ENCODE assay signal across 21 mouse cellular contexts in the genomic region with DNA sequence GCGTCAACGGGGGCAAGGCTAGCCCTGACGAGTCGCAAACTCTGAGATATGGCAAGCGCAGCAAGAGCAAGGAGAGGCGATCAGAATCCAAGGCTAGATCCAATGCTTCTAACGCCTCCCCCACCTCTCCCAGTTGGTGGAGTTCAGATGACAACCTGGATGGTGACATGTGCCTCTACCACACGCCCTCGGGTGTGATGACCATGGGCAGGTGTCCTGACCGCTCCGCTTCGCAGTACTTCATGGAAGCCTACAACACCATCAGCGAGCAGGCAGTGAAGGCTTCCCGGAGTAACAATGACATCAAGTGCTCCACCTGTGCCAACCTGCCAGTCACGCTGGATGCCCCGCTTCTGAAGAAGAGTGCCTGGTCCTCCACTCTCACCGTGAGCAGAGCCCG.
"Had no signal": no experiment of that assay in that cellular context is flagged by ENCODE, and none has a peak within 500 bp of the region (broad histone marks: within the 10 kb centered on the region; RNA-seq: fewer than 3 reads in every experiment).

No protein-coding gene starts in this region.

- ATAC-seq: liver, embryonic 12.5 days; midbrain, embryonic 15.5 days had no signal

- H3K36me3 ChIP-seq: kidney, embryonic 15.5 days; limb, embryonic 10.5 days; limb, embryonic 13.5 days; liver, embryonic 12.5 days; liver, embryonic 15.5 days; lung, embryonic 15.5 days; midbrain, embryonic 12.5 days; midbrain, embryonic 15.5 days; neural tube, embryonic 12.5 days had no signal

- H3K4me1 ChIP-seq: kidney, embryonic 15.5 days; limb, embryonic 10.5 days; liver, embryonic 12.5 days; liver, embryonic 15.5 days; lung, embryonic 15.5 days; midbrain, embryonic 12.5 days; midbrain, embryonic 15.5 days; neural tube, embryonic 12.5 days had no signal

- H3K4me2 ChIP-seq: kidney, embryonic 15.5 days; limb, embryonic 13.5 days; liver, embryonic 12.5 days; liver, embryonic 15.5 days; lung, embryonic 15.5 days; midbrain, embryonic 12.5 days; midbrain, embryonic 15.5 days; neural tube, embryonic 12.5 days; neural tube, embryonic 15.5 days had no signal

- DNase-seq: kidney, adult 11 months; kidney, adult 8-10 months; kidney, postnatal 10 days; kidney, postnatal 36 days; layer of hippocampus, adult 9-11 months; liver; lung, adult 18-20 months; lung, postnatal 10 days; lung, postnatal 36 days; retina, postnatal 1 day; thymus, postnatal 25 days had no signal

- H3K27ac ChIP-seq: kidney, embryonic 15.5 days; limb, embryonic 10.5 days; limb, embryonic 13.5 days; liver, embryonic 12.5 days; liver, embryonic 15.5 days; lung, embryonic 15.5 days; midbrain, embryonic 12.5 days; midbrain, embryonic 15.5 days; neural tube, embryonic 12.5 days; neural tube, embryonic 15.5 days had no signal

- H3K9me3 ChIP-seq: limb, embryonic 10.5 days; limb, embryonic 13.5 days; lung, embryonic 15.5 days; midbrain, embryonic 12.5 days; midbrain, embryonic 15.5 days; neural tube, embryonic 12.5 days; neural tube, embryonic 15.5 days had no signal

- H3K27me3 ChIP-seq: kidney, embryonic 15.5 days; liver, embryonic 12.5 days; liver, embryonic 15.5 days; lung, embryonic 15.5 days; midbrain, embryonic 12.5 days; midbrain, embryonic 15.5 days; neural tube, embryonic 12.5 days; neural tube, embryonic 15.5 days had no signal

- H3K4me3 ChIP-seq: kidney, embryonic 15.5 days; limb, embryonic 10.5 days; limb, embryonic 13.5 days; liver, embryonic 12.5 days; liver, embryonic 15.5 days; lung, embryonic 15.5 days; midbrain, embryonic 12.5 days; midbrain, embryonic 15.5 days; neural tube, embryonic 12.5 days; neural tube, embryonic 15.5 days had no signal

- H3K9ac ChIP-seq: kidney, embryonic 15.5 days; limb, embryonic 13.5 days; liver, embryonic 12.5 days; liver, embryonic 15.5 days; lung, embryonic 15.5 days; midbrain, embryonic 12.5 days; midbrain, embryonic 15.5 days; neural tube, embryonic 12.5 days; neural tube, embryonic 15.5 days had no signal
